Mouse (Mus musculus) naive thymus-derived CD4-positive, alpha-beta T cell, adult 2 months (primary cell): ENCODE results near the gene AU021092.
A peak's percentile ranks its signal among the peaks of the same experiment; 100 is the strongest.

Experiments
- DNase-seq: peaks from one replicate; pipeline ENCODE4 v3.0.0-alpha.2; 2011; ENCODE audit warnings: low read depth

AU021092 gene

DNA sequence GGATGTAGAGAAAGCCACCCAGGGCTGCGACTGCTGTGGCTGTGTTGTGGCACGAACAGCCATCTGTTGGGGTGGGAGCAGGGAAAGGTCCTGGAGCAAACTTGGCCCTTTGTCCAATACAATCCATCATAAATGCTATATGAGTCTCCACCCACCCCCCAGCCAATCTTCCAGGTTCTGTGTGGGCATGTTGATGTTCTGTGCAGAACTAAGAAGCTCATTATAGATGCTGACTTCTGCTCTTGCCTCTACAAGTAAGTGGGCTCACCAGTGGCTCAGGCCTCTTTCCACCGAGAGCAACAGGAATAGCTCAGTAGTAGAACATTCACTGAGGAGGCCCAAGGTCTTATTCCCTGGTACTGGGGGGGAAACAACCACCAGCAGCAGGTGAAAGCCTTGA, 9.9 kb downstream of the AU021092 start:
- DNase-seq = no peak

DNA sequence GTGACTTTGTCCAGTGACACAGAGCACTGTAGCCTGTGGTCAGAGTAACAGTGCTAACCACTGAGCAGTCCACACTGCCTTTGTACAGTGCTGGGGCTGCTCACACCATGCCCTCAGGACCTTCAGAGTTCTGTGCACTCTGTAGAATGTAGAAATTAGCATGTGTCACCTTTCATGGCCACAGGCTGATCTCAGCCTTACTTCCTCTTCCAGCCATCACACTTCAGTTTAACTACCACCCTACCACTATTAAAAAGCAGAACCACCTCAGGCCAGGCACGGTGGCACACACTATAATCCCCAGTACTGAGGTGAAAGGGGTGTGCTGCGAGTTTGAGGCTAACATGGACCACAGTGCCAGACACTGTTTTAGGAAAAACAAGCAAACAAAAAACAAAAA, 11.7 kb downstream of the AU021092 start:
- DNase-seq = no peak

- no peak for DNase-seq
Measured at GRCm38 (mm10) chr16:5206051-5206450, 16.0 kb downstream of the AU021092 start.

DNA sequence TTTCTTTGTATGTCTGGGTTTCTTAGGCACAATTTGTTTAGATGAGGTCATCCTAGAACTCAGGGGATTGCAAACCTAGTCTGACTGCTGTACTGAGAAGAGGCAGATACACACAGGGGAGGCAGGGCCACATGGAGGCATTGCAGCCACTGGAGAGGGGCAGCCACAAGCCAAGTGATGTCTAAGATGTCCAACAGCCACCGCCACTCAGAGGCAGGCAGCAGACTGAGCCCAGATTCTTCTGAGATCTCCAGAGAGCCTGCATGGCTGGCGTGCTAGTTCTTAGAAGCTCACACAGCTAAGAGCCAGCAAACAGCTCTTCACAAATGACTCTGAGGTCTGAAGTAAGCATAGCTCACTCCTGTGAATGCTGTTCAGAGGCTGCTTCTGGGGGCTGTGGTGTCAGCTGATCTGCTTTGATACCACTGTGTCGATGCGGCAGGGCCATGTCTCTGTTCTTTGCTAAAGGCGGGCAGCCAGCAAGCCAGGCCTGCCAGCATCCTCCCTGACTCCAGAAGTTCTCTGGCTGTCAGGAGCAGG, 16.6 kb downstream of the AU021092 start:
- no peak for DNase-seq

DNA sequence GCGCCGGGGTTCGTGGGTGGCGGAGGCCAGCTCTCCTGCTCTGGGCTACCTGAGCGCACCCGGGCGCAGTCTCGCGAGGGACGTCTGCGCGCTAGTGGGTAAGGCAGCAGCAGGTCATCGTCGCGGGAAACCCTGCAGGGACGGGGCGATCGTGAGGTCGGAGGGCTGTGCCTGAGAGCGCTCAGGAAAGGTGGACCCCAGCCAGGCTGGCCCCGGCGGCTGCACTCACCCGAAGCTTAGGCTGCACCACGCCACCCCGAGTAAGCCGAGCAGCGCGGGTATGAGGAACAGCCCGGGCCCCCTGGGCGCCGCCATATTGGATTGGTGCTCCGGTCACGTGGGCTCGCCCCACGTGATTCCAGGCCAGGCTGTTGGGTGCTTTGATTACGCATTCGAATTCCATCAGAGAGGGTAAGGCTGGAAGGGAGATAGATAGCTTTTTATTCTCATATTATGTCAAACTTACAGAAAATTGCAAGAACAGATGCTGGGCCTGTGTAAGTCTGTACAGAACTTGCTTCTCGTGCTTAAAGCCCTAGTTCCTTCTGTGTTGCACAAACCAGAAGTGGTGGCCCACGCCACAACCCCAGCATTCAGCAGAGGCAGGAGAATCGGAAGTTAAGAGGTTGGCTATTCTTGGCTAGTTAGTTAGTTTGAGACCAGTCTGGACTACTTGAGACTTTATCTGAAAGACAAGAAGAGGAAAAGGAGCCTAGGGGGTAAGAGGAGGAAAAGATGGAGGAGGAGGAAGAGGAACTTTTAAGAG, 18.2 kb downstream of the AU021092 start, which contains the start of gene Nagpa:
Gene Nagpa (minus strand): TSS at position 345 of the 766 bp plus-strand sequence.
- DNase-seq = peak; percentile 87

DNA sequence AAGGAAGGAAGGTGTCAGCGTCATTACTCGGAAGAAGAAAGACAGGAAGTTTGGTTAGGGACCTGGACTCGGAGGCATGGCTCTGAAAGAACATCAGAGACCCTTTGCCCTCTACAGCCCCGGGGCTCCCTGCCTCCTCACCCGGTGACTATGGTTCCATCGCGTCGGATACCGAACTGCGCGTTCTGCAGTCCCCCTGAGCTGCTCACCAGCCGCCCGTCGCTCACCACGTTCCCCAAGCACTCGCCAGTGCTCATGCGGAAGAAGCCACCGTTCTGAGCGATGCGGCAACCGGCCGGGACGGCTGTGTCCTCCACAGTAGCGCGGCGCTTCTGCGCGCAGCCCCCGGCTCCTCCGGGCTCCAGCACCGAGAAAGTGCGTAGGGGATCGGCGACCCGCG, 18.9 kb downstream of the AU021092 start:
- peak; percentile 51 for DNase-seq

GRCm38 (mm10) chr16:5202681-5203080, 19.4 kb downstream of the AU021092 start:
- DNase-seq = peak; percentile 58

DNA sequence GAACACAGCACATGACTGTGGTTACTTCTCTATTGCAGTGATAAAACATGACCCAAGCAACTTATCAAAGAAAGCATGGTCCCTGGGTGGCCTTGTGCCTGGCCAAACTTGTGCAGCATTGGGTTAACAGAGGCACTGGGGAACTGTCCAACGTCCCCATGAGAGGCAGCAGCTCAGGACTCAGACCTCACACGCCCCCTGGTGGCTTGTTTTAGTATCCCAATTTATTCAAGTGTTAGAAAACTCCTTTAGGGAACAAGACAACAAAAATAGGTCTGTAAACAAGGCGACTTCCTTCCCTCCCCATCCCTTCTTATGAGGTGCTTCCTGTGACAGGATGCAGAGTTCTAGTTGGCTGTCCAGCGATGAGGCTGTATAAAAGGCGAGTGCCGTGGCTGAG, 27.0 kb downstream of the AU021092 start:
- DNase-seq = peak; percentile 61

- no peak for DNase-seq
Measured at GRCm38 (mm10) chr16:5186234-5186633, 35.9 kb downstream of the AU021092 start.

- DNase-seq = no peak
Measured at GRCm38 (mm10) chr16:5185691-5186090, 36.4 kb downstream of the AU021092 start.

GRCm38 (mm10) chr16:5184956-5185355, 37.1 kb downstream of the AU021092 start:
- no peak for DNase-seq

- DNase-seq = no peak
Measured at GRCm38 (mm10) chr16:5184101-5184500, 38.0 kb downstream of the AU021092 start.

- no peak for DNase-seq
Measured at GRCm38 (mm10) chr16:5183310-5183975, 38.7 kb downstream of the AU021092 start.

- no peak for DNase-seq
Measured at GRCm38 (mm10) chr16:5172636-5173035, 49.5 kb downstream of the AU021092 start.

DNA sequence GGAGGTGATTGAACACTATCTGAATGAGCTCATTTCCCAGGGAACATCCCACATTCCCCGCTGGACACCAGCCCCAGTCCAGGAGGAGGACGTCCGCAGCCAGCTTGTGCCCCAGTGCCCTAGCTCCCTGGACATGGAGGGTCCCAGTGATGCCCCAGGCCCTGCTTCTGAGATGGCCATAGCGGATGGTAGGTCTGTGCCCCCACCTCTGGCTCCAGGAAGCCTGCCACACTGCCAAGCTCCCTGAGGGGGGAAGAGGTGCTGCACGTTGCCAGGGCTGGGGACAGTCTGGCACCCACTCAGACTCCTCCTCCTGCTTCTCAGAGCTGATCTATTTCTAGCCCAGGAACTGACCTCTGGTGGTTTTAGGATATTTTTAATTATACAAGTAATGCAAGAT, 53.3 kb downstream of the AU021092 start:
- DNase-seq = no peak

DNA sequence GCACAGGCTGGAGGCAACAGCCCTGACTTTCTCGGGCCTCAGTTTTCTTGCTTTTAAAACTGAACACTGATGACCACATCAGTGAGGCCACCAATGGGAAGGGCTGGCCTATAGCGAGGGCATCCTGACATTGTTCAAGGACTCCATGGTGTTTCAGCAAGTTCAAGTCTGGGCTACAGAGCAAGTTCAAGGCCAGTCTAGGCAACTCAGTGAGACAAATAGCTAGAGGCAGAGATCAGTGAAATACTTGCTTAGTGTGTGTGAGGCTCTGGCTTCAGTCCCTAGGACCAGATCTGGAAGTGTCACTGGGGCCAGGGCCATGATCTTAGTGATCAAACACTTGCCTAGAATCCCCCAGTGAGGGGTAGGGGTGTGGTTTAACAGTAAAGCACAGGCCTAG, 54.1 kb downstream of the AU021092 start:
- no peak for DNase-seq

DNA sequence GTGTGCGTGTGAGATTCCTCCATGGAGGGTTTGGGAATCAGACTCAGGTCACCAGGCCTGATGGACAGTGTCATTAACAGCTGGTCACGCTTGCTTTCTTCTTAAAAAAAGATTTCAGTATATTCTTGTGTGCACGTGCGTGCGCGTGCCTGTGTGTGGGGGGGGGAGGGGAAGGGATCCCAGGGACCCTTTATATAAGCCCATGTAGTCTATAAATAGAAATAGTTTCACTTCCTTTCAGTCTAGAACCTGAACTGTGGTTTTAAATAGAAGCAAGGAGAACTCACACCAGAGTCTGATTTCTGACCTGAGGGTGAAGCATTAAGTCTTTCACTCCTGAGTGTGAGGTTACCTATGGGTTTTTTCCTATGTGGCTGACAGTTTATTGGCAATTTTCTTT, 57.8 kb downstream of the AU021092 start:
- DNase-seq = no peak
